Mouse (Mus musculus) spleen, adult 2 months (tissue): ENCODE results near the gene Tmem191c.

Experiments
- CTCF ChIP-seq: fragments of 200-500 bp; IDR thresholded peaks from 2 replicates; pipeline ENCODE4 v1.5.1; 2011; ENCODE audit warnings: mild to moderate bottlenecking, inconsistent platforms; ENCODE audit not compliant: insufficient read depth, insufficient read length, insufficient replicate concordance; ENCODE audit errors: extremely low read depth
- POLR2A ChIP-seq: fragments of 200-500 bp; IDR thresholded peaks from 2 replicates; pipeline ENCODE4 v1.6.1; 2011; ENCODE audit warnings: low read depth, low read length, inconsistent platforms

DNA sequence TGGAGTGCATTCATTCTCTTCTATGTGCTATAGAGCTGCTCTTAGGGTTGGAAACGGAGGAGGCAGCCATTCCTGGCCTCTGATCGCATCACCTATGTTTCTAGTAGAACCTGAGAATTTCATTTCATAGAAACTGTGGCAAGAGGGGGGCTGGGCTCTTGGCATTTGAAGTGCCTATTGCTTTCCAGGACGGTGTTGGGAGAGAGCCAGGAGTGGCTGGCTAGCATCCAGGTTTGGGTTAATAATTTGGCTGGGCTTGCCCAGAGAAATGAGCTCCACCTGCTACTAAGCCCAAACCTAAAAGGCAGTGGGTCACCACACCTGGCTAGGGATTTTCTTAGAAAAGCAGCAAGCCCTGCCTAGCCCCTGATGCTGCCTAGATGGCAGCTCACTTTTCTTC lies 24.3 kb upstream of the Tmem191c start:
- no peak for TF ChIP-seq CTCF
- TF ChIP-seq POLR2A, result no peak
